Mouse (Mus musculus): ENCODE measurements at regions not wholly inside any gene's neighbourhood (a gene's known extent, or its start where the extent isn't known, plus 50 kb on each side); places are given as distances from the start of the nearest gene placed in this dataset.

DNA sequence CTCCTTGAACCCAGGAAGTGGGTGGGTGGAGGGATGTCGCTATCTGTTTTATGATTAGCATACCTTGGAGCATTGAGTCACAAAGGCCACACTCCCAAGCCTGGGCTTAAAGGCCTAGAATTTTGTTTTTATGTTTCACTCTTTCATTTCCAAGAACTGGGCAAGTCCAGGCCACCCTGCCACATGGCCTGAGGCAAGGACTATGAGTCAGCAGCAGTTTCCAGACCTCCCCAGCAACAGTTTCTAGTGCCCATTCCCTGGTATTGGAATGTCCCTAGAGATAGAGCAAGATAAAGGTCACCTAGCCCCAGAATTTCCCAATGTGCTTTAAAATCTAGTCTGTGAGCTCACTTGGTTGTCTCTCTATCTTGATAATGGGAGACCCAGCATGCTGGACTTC, 178.0 kb downstream of the Samd5 start:
- DNase-seq (ENCODE audit: extremely low read depth) = no peak
- in situ Hi-C loops (cut with MboI; ENCODE audit: low pct_ligation_motif_present, low pct_unique_long_range_greater_than_20kb, low sequenced_read_pairs) (no loop called here), dilution Hi-C loops (cut with MboI; ENCODE audit: extremely low pct_ligation_motif_present, extremely low pct_unique_long_range_greater_than_20kb, low sequenced_read_pairs) (no loop called here)
- TF ChIP-seq ELF1 (IDR thresholded peaks at IDR 0.05; ENCODE audit: low read depth, low read length) = no peak
- H3K9ac ChIP-seq (ENCODE audit: insufficient read depth, low read depth) = no peak overlapping the region
- no peaks in the 10 kb centered on the region for H3K9me3 ChIP-seq (replicated peaks; ENCODE audit: low read length)
- H3K79me2 ChIP-seq (replicated peaks; ENCODE audit: control insufficient read depth, extremely low read depth, insufficient read depth, poor library complexity, severe bottlenecking) = no peaks in the 10 kb centered on the region
- no peak overlapping the region for H3K27ac ChIP-seq (ENCODE audit: insufficient read depth, low read depth)
- H3K36me3 ChIP-seq (replicated peaks in 1 of 2; ENCODE audit: control insufficient read depth in 1 of 2, insufficient read depth in 1 of 2, low read length in 1 of 2) = no peaks in the 10 kb centered on the region
- no peak overlapping the region for H3K4me3 ChIP-seq (replicated peaks in 1 of 3; ENCODE audit: low read depth in 2 of 3, low read length in 2 of 3, poor library complexity in 1 of 3)
- no peaks in the 10 kb centered on the region for H3K27me3 ChIP-seq (replicated peaks)
- no peak overlapping the region for H3K4me2 ChIP-seq (ENCODE audit: insufficient read depth, low read depth, poor library complexity, severe bottlenecking)
- H3K4me1 ChIP-seq (ENCODE audit: control insufficient read depth in 1 of 2, insufficient read depth in 2 of 2) = no peaks in the 10 kb centered on the region

DNA sequence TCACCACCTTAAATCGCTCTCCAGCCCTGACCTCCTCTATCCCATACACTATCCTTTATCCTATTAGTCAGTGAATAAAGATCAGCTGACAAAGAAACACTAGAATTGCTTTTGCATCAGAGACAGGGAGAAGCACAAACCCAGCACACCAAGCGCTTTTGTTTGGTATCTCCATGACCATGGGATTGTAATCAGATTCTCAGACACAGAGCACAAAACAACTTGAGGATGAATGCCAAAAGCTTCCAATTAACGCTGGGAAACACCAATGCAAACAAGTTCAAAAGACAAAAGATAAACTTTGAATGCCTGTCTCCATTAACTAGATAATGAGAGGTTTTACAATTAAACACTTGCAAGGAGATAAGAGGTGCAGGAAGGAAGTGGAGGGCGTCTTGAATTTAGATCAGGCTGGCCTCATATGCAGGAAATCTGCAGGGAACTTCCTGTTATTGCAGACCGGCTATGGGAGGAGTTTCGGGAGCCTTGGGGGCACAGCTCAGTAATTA, 179.8 kb downstream of the Samd5 start:
- Histone ChIP-seq H3K4me3 (replicated peaks in 1 of 3; ENCODE audit: low read depth in 2 of 3, low read length in 2 of 3, poor library complexity in 1 of 3) (no peak overlapping the region), H3K9me3 (replicated peaks; ENCODE audit: low read length) (no peaks in the 10 kb centered on the region), H3K36me3 (replicated peaks in 1 of 2; ENCODE audit: control insufficient read depth in 1 of 2, insufficient read depth in 1 of 2, low read length in 1 of 2) (no peaks in the 10 kb centered on the region), H3K27ac (ENCODE audit: insufficient read depth, low read depth) (no peak overlapping the region), H3K79me2 (replicated peaks; ENCODE audit: control insufficient read depth, extremely low read depth, insufficient read depth, poor library complexity, severe bottlenecking) (no peaks in the 10 kb centered on the region), H3K9ac (ENCODE audit: insufficient read depth, low read depth) (no peak overlapping the region), H3K27me3 (replicated peaks) (no peaks in the 10 kb centered on the region), H3K4me2 (ENCODE audit: insufficient read depth, low read depth, poor library complexity, severe bottlenecking) (no peak overlapping the region), H3K4me1 (ENCODE audit: control insufficient read depth in 1 of 2, insufficient read depth in 2 of 2) (no peaks in the 10 kb centered on the region)
- no peak for TF ChIP-seq NELFE (IDR thresholded peaks at IDR 0.05; ENCODE audit: low read depth, low read length)
- no peak for TF ChIP-seq BHLHE40 (IDR thresholded peaks at IDR 0.05; ENCODE audit: low read depth, low read length)
- no peak for TF ChIP-seq MXI1 (IDR thresholded peaks at IDR 0.05; ENCODE audit: low read depth, low read length)
- TF ChIP-seq USF1 (IDR thresholded peaks at IDR 0.05; ENCODE audit: low read depth, low read length) = no peak
- no peak for TF ChIP-seq POLR2AphosphoS2 (IDR thresholded peaks at IDR 0.05; ENCODE audit: low read depth, low read length)
- no peak for TF ChIP-seq E2F4 (IDR thresholded peaks at IDR 0.05; ENCODE audit: insufficient replicate concordance, low read depth, low read length)
- TF ChIP-seq MEF2A (IDR thresholded peaks at IDR 0.05; ENCODE audit: borderline replicate concordance, low read depth, low read length) = no peak
- no peak for TF ChIP-seq CHD1 (IDR thresholded peaks at IDR 0.05; ENCODE audit: low read depth, low read length)
- no peak for TF ChIP-seq CHD2 (IDR thresholded peaks at IDR 0.05; ENCODE audit: low read length)
- TF ChIP-seq SIN3A (IDR thresholded peaks at IDR 0.05; ENCODE audit: low read length) = no peak
- no peak for TF ChIP-seq USF2 (conservative IDR thresholded peaks at IDR 0.05; ENCODE audit: low read depth, low read length)
- in situ Hi-C loops (cut with MboI; ENCODE audit: low pct_ligation_motif_present, low pct_unique_long_range_greater_than_20kb, low sequenced_read_pairs) = no loop called here
- no peak for DNase-seq (ENCODE audit: extremely low read depth)
- dilution Hi-C loops (cut with MboI; ENCODE audit: extremely low pct_ligation_motif_present, extremely low pct_unique_long_range_greater_than_20kb, low sequenced_read_pairs) = no loop called here

DNA sequence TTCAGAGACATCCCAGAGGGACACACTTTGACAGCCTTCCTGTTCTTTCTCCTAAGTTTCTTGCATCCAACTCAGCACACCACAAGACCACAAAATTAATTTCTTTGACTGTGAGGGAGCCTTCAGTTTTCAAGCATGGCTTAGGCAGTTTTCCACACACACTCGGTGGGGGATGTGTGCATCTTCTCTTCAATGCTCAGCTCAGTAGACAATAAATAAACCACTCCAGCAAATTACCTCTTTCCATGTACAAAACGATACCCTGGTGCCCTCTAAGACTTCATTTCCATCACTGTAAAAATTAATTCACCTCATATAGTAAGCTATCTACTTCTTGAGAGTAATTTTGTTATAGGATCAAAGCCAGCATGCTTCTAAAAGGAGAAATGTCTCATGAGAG, 184.6 kb downstream of the Samd5 start:
- dilution Hi-C loops (cut with MboI; ENCODE audit: extremely low pct_ligation_motif_present, extremely low pct_unique_long_range_greater_than_20kb, low sequenced_read_pairs) (no loop called here), in situ Hi-C loops (cut with MboI; ENCODE audit: low pct_ligation_motif_present, low pct_unique_long_range_greater_than_20kb, low sequenced_read_pairs) (no loop called here)
- H3K9me3 ChIP-seq (replicated peaks; ENCODE audit: low read length) = no peaks in the 10 kb centered on the region
- no peak for TF ChIP-seq USF2 (conservative IDR thresholded peaks at IDR 0.05; ENCODE audit: low read depth, low read length)
- no peak for TF ChIP-seq PAX5 (IDR thresholded peaks at IDR 0.05; ENCODE audit: low read length)
- TF ChIP-seq NELFE (IDR thresholded peaks at IDR 0.05; ENCODE audit: low read depth, low read length) = no peak
- TF ChIP-seq JUN (IDR thresholded peaks at IDR 0.05; ENCODE audit: insufficient read depth, low read depth, low read length) = no peak
- TF ChIP-seq USF1 (IDR thresholded peaks at IDR 0.05; ENCODE audit: low read depth, low read length) = no peak
- no peak for TF ChIP-seq UBTF (IDR thresholded peaks at IDR 0.05; ENCODE audit: low read depth, low read length)
- TF ChIP-seq SIN3A (IDR thresholded peaks at IDR 0.05; ENCODE audit: low read length) = no peak
- no peak for TF ChIP-seq E2F4 (IDR thresholded peaks at IDR 0.05; ENCODE audit: insufficient replicate concordance, low read depth, low read length)
- TF ChIP-seq MAZ (IDR thresholded peaks at IDR 0.05; ENCODE audit: low read depth, low read length) = no peak
- no peak for TF ChIP-seq RCOR1 (conservative IDR thresholded peaks at IDR 0.05; ENCODE audit: low read depth, low read length)
- no peak for TF ChIP-seq MXI1 (IDR thresholded peaks at IDR 0.05; ENCODE audit: low read depth, low read length)
- no peak for TF ChIP-seq IRF4 (IDR thresholded peaks at IDR 0.05; ENCODE audit: low read depth, low read length)
- TF ChIP-seq HCFC1 (IDR thresholded peaks at IDR 0.05; ENCODE audit: low read depth, low read length) = no peak
- TF ChIP-seq ELF1 (IDR thresholded peaks at IDR 0.05; ENCODE audit: low read depth, low read length) = no peak
- TF ChIP-seq GABPA (IDR thresholded peaks at IDR 0.05; ENCODE audit: insufficient replicate concordance, low read depth, low read length) = no peak
- no peak for TF ChIP-seq MAFK (IDR thresholded peaks at IDR 0.05; ENCODE audit: insufficient replicate concordance, low read length)
- no peak for TF ChIP-seq ZKSCAN1 (IDR thresholded peaks at IDR 0.05; ENCODE audit: borderline replicate concordance, low read depth, low read length)
- no peak for TF ChIP-seq POLR2AphosphoS2 (IDR thresholded peaks at IDR 0.05; ENCODE audit: low read depth, low read length)
- TF ChIP-seq POLR2A (IDR thresholded peaks at IDR 0.05; ENCODE audit: low read depth, low read length) = no peak
- no peak overlapping the region for H3K4me2 ChIP-seq (ENCODE audit: insufficient read depth, low read depth, poor library complexity, severe bottlenecking)
- DNase-seq (ENCODE audit: extremely low read depth) = no peak
- no peaks in the 10 kb centered on the region for H3K36me3 ChIP-seq (replicated peaks in 1 of 2; ENCODE audit: control insufficient read depth in 1 of 2, insufficient read depth in 1 of 2, low read length in 1 of 2)
- H3K27me3 ChIP-seq (replicated peaks) = no peaks in the 10 kb centered on the region
- H3K9ac ChIP-seq (ENCODE audit: insufficient read depth, low read depth) = no peak overlapping the region
- H3K4me1 ChIP-seq (ENCODE audit: control insufficient read depth in 1 of 2, insufficient read depth in 2 of 2) = no peaks in the 10 kb centered on the region
- H3K79me2 ChIP-seq (replicated peaks; ENCODE audit: control insufficient read depth, extremely low read depth, insufficient read depth, poor library complexity, severe bottlenecking) = no peaks in the 10 kb centered on the region
- no peak overlapping the region for H3K4me3 ChIP-seq (replicated peaks in 1 of 3; ENCODE audit: low read depth in 2 of 3, low read length in 2 of 3, poor library complexity in 1 of 3)
- H3K27ac ChIP-seq (ENCODE audit: insufficient read depth, low read depth) = no peak overlapping the region

All from CH12.LX (cell line).